Mouse (Mus musculus) liver, embryonic 15.5 days (tissue): ENCODE results near the gene Gm21698. TPM values are rescaled to one million over a fixed set of nuclear protein-coding genes. Genes with fewer than 3 reads are reported as not detected.

Experiments used
- polyA plus RNA-seq: library from polyadenylated mRNA; unstranded; fragments of >200 nt; fragmentation: Nextera tagmentation; extraction: Ambion mirVana; gene quantifications from 2 replicates; pipeline ENCODE4 v1.2.1, GENCODE M21; 2015

Gm21698 gene
- polyA plus RNA-seq, 1 experiment from 2014 or later, result not detected

Other genes starting within 250 kb of the Gm21698 start
- 0.41 and 0.60 TPM in 2 replicates for gene Actr3b, start 228.7 kb downstream of the Gm21698 start, polyA plus RNA-seq
- not detected in 2 replicates for gene Gm21663, start 46.3 kb downstream of the Gm21698 start, polyA plus RNA-seq
- 0.03 TPM in 1 of 2 replicates, not detected in the other for gene Gm21671, start 34.2 kb downstream of the Gm21698 start, polyA plus RNA-seq
- not detected in 2 replicates for gene Gm21680, start 16.0 kb downstream of the Gm21698 start, polyA plus RNA-seq
- not detected in 2 replicates for gene Gm1979, start 16.1 kb upstream of the Gm21698 start, polyA plus RNA-seq
- gene Gm5862, start 34.3 kb upstream of the Gm21698 start, polyA plus RNA-seq, result not detected in 2 replicates
- not detected in 2 replicates for gene Speer4a, start 50.9 kb upstream of the Gm21698 start, polyA plus RNA-seq
- not detected in 2 replicates for gene Gm7347, start 69.9 kb upstream of the Gm21698 start, polyA plus RNA-seq
- not detected in 2 replicates for gene Gm10471, start 100.6 kb upstream of the Gm21698 start, polyA plus RNA-seq
- gene 5031410I06Rik, start 116.7 kb upstream of the Gm21698 start, polyA plus RNA-seq, result not detected in 2 replicates
- gene Gm10220, start 132.8 kb upstream of the Gm21698 start, polyA plus RNA-seq, result not detected in 2 replicates